Mouse (Mus musculus): ENCODE data around the gene Mtmr6. TPM values are rescaled to one million over a fixed set of nuclear protein-coding genes. Genes with fewer than 3 reads are reported as not detected.
A peak's percentile ranks its signal among the peaks of the same experiment; 100 is the strongest.

Gene Mtmr6
- total RNA-seq (2012; rRNA removed) = 6.5 and 8.4 TPM in 2 replicates

- Histone ChIP-seq H3K27ac (ENCODE audit: insufficient read depth, low read depth, low read length, poor library complexity, severe bottlenecking) (no peak within 1 kb of the TSS), H3K36me3 (ENCODE audit: control insufficient read depth, insufficient read depth, low read length, poor library complexity, severe bottlenecking) (no peaks in the 10 kb centered on the region), H3K4me1 (ENCODE audit: control insufficient read depth in 2 of 2, insufficient read depth in 2 of 2, low read length in 2 of 2, poor library complexity in 1 of 2) (peaks cover 0 to 3% of the 10 kb centered on the region in 2 experiments; a peak in 1 of 4 replicates), H3K4me3 (ENCODE audit: insufficient read depth in 1 of 2, low read depth in 1 of 2, low read length in 2 of 2, poor library complexity in 1 of 2, severe bottlenecking in 1 of 2) (peak within 1 kb of the TSS; percentile 78 to 86), H3K9ac (ENCODE audit: insufficient read depth, low read depth, low read length, poor library complexity, severe bottlenecking) (peak within 1 kb of the TSS; percentile 79), H3K9me3 (ENCODE audit: control insufficient read depth, insufficient read depth, low read depth, low read length) (no peaks in the 10 kb centered on the region)
- TF ChIP-seq HCFC1 (IDR thresholded peaks at IDR 0.05; ENCODE audit: borderline replicate concordance, insufficient read depth, low read length) (peak; percentile 78; the same call in 1 of the 2 replicates), ZNF384 (IDR thresholded peaks at IDR 0.05; ENCODE audit: low read depth, low read length) (no peak)
- in situ Hi-C loops (cut with MboI; ENCODE audit: low sequenced_read_pairs in 2 of 2, unreplicated experiment in 2 of 2) = no loop called here
- peak; percentile 98 for DNase-seq (ENCODE audit: low read depth, low spot score)
Measured at GRCm38 (mm10) chr14:60264990-60265876, at the start of gene Mtmr6. Gene Mtmr6, plus strand, starts transcription at chr14:60265228.

DNA sequence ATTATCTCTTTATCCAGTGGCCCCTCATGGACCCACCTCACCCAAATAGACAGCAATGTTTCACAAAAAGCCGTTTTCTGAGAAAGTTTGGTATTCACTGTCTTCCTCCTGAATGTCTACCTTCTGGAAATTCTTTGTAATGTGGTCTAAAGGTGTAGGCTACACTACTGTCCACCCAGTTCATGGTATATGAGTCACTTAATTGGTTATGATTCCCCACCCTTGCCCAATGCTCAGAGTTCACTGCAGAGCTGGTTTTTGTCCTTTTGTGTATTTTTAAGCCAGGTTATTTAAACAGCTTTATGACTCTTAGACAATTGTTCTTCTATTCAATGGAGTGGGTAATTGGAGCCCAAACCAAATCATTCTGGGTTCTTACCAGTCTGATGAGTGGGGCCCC lies 48.9 kb upstream of the Mtmr6 start:
- H3K4me1 ChIP-seq (ENCODE audit: control insufficient read depth in 2 of 2, insufficient read depth in 2 of 2, low read length in 2 of 2, poor library complexity in 1 of 2) = peaks cover 1 to 9% of the 10 kb centered on the region in 2 experiments; a peak in 3 of 4 replicates
- H3K4me3 ChIP-seq (ENCODE audit: insufficient read depth in 1 of 2, low read depth in 1 of 2, low read length in 2 of 2, poor library complexity in 1 of 2, severe bottlenecking in 1 of 2) = no peak overlapping the region
- DNase-seq (ENCODE audit: low read depth, low spot score) = no peak
- no peak overlapping the region for H3K9ac ChIP-seq (ENCODE audit: insufficient read depth, low read depth, low read length, poor library complexity, severe bottlenecking)
- no peaks in the 10 kb centered on the region for H3K9me3 ChIP-seq (ENCODE audit: control insufficient read depth, insufficient read depth, low read depth, low read length)
- no peak overlapping the region for H3K27ac ChIP-seq (ENCODE audit: insufficient read depth, low read depth, low read length, poor library complexity, severe bottlenecking)
- TF ChIP-seq HCFC1 (IDR thresholded peaks at IDR 0.05; ENCODE audit: borderline replicate concordance, insufficient read depth, low read length) (no peak), MAFK (IDR thresholded peaks at IDR 0.05; ENCODE audit: insufficient read depth, low read depth, low read length) (no peak), ZC3H11A (IDR thresholded peaks at IDR 0.05; ENCODE audit: borderline replicate concordance, low read depth, low read length) (no peak), CHD2 (IDR thresholded peaks at IDR 0.05; ENCODE audit: low read depth, low read length) (no peak), ZNF384 (IDR thresholded peaks at IDR 0.05; ENCODE audit: low read depth, low read length) (no peak)
- H3K36me3 ChIP-seq (ENCODE audit: control insufficient read depth, insufficient read depth, low read length, poor library complexity, severe bottlenecking) = peaks cover 2% of the 10 kb centered on the region
- in situ Hi-C loops (cut with MboI; ENCODE audit: low sequenced_read_pairs in 2 of 2, unreplicated experiment in 2 of 2) = no loop called here

DNA sequence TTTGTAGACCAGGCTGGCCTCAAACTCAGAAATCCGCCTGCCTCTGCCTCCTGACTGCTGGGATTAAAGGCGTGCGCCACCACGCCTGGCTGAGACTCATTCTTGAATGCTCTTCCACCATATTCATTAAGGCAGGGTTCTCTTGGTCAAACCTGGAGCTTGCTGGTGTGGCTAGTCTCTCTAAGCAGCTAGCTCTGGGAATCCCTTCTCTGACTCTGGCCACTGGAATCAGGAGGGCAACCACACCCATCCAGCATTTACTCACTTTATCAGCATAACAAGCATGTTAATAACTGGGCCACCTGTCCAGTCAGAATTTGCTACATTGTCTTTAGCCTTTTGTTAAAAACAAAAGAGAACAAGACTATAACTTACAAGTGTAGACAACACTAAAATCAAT lies 47.4 kb upstream of the Mtmr6 start:
- Histone ChIP-seq H3K9ac (ENCODE audit: insufficient read depth, low read depth, low read length, poor library complexity, severe bottlenecking) (no peak overlapping the region), H3K27ac (ENCODE audit: insufficient read depth, low read depth, low read length, poor library complexity, severe bottlenecking) (peak overlapping the region; percentile 62; the same call in 1 of the 2 replicates), H3K4me1 (ENCODE audit: control insufficient read depth in 2 of 2, insufficient read depth in 2 of 2, low read length in 2 of 2, poor library complexity in 1 of 2) (peaks cover 1 to 9% of the 10 kb centered on the region in 2 experiments; a peak in 3 of 4 replicates), H3K4me3 (ENCODE audit: insufficient read depth in 1 of 2, low read depth in 1 of 2, low read length in 2 of 2, poor library complexity in 1 of 2, severe bottlenecking in 1 of 2) (no peak overlapping the region), H3K36me3 (ENCODE audit: control insufficient read depth, insufficient read depth, low read length, poor library complexity, severe bottlenecking) (peaks cover 5% of the 10 kb centered on the region), H3K9me3 (ENCODE audit: control insufficient read depth, insufficient read depth, low read depth, low read length) (no peaks in the 10 kb centered on the region)
- peak; percentile 30 for DNase-seq (ENCODE audit: low read depth, low spot score)
- in situ Hi-C loops (cut with MboI; ENCODE audit: low sequenced_read_pairs in 2 of 2, unreplicated experiment in 2 of 2) = no loop called here
- TF ChIP-seq MAFK (IDR thresholded peaks at IDR 0.05; ENCODE audit: insufficient read depth, low read depth, low read length) (no peak), HCFC1 (IDR thresholded peaks at IDR 0.05; ENCODE audit: borderline replicate concordance, insufficient read depth, low read length) (no peak), ZNF384 (IDR thresholded peaks at IDR 0.05; ENCODE audit: low read depth, low read length) (0 out of 2 replicates have a peak, but pooled peaks have one; percentile 28)

- H3K36me3 ChIP-seq (ENCODE audit: control insufficient read depth, insufficient read depth, low read length, poor library complexity, severe bottlenecking) = peaks cover 5% of the 10 kb centered on the region
- no peak overlapping the region for H3K4me3 ChIP-seq (ENCODE audit: insufficient read depth in 1 of 2, low read depth in 1 of 2, low read length in 2 of 2, poor library complexity in 1 of 2, severe bottlenecking in 1 of 2)
- H3K4me1 ChIP-seq (ENCODE audit: control insufficient read depth in 2 of 2, insufficient read depth in 2 of 2, low read length in 2 of 2, poor library complexity in 1 of 2) = peaks cover 1 to 9% of the 10 kb centered on the region in 2 experiments; a peak in 3 of 4 replicates
- no peak overlapping the region for H3K9ac ChIP-seq (ENCODE audit: insufficient read depth, low read depth, low read length, poor library complexity, severe bottlenecking)
- no peak for TF ChIP-seq CHD2 (IDR thresholded peaks at IDR 0.05; ENCODE audit: low read depth, low read length)
- no peak for TF ChIP-seq MAFK (IDR thresholded peaks at IDR 0.05; ENCODE audit: insufficient read depth, low read depth, low read length)
- TF ChIP-seq HCFC1 (IDR thresholded peaks at IDR 0.05; ENCODE audit: borderline replicate concordance, insufficient read depth, low read length) = no peak
- TF ChIP-seq ZC3H11A (IDR thresholded peaks at IDR 0.05; ENCODE audit: borderline replicate concordance, low read depth, low read length) = no peak
- TF ChIP-seq ZNF384 (IDR thresholded peaks at IDR 0.05; ENCODE audit: low read depth, low read length) = no peak
- DNase-seq (ENCODE audit: low read depth, low spot score) = no peak
- no peak overlapping the region for H3K27ac ChIP-seq (ENCODE audit: insufficient read depth, low read depth, low read length, poor library complexity, severe bottlenecking)
- H3K9me3 ChIP-seq (ENCODE audit: control insufficient read depth, insufficient read depth, low read depth, low read length) = no peaks in the 10 kb centered on the region
- in situ Hi-C loops (cut with MboI; ENCODE audit: low sequenced_read_pairs in 2 of 2, unreplicated experiment in 2 of 2) = no loop called here
Measured at GRCm38 (mm10) chr14:60219886-60220285, 45.1 kb upstream of the Mtmr6 start.
